Mouse (Mus musculus) G1E-ER4 (cell line): ENCODE measurements around the gene Olfr220. TPM values are rescaled to one million over a fixed set of nuclear protein-coding genes. Genes with fewer than 3 reads are reported as not detected.

Source experiments
- GATA1 ChIP-seq: IDR thresholded peaks from one replicate; pipeline ENCODE4 v1.8.0; 2012; ENCODE audit warnings: low read length, inconsistent platforms
- polyA plus RNA-seq: library from polyadenylated mRNA; stranded (reverse); fragments of >175 nt; gene quantifications from 2 replicates; pipeline ENCODE4 v1.2.3, GENCODE M21; 2012

Gene Olfr220
- polyA plus RNA-seq, result not detected in 2 replicates

GRCm38 (mm10) chr1:174441782-174442181 lies at the start of gene Olfr220:
Gene Olfr220 (plus strand): TSS chr1:174442082.
- TF ChIP-seq GATA1, result no peak

DNA sequence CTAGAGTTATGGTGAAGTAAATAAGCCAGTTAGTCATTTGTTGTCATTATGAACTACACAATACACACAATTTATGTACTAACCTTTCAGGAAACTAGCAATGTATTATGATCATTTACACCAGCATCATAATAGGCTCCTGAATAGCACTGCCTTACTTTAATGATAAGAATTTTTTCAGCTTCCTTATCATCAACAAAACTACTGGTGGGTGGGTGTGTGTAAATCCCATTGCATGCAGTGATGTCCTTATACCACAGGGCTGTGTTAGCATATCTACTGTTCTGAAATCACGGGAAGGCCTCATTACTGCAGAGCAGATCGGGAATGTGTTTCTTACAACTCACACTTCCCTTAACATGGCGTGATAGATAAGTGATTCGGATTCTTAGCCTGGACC lies 18.9 kb upstream of the Olfr220 start:
- TF ChIP-seq GATA1, result no peak

DNA sequence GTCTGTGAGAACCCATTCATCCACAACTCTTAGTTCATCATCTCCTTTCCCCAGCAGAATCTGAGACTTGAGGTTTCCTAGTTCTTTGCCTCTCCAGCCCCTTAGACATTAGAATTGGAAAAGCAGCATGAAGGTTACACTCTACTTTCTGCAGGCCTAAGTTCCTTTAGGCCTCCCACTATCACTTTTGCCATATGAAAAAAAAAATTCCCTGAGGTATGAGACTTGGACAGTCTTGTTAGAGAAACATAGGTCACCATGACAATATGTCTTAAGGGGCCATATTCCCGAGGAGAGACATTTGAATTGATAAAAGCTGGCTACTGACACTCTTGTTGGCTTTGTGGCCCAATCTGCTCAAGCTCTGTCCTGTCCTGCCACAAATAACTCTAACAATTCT lies 18.1 kb upstream of the Olfr220 start, which contains the start of gene Olfr414:
TSS of gene Olfr414 (plus strand) at position 301 of the 400 bp plus-strand sequence.
- TF ChIP-seq GATA1, result no peak

- no peak for TF ChIP-seq GATA1
Measured at GRCm38 (mm10) chr1:174426180-174426986, 15.5 kb upstream of the Olfr220 start.

DNA sequence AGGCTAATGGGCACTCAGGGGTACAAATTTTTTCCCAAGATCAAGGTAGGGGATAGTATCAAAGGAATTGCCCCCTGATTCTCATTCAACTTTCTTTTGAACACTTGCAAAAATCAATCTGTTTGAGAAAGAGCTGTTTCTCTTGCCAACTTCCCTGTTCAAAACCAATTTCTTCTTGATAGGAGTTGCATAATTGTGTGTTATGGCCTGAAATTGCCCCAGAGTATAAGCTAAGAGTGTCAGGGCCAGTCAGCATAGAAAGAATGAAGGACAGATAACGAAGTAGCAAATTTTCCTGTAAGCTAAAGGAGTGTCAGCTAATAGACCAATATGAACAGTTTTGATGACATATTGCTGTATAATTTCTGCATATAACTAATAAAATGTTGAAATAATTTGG lies 14.5 kb upstream of the Olfr220 start:
- no peak for TF ChIP-seq GATA1

DNA sequence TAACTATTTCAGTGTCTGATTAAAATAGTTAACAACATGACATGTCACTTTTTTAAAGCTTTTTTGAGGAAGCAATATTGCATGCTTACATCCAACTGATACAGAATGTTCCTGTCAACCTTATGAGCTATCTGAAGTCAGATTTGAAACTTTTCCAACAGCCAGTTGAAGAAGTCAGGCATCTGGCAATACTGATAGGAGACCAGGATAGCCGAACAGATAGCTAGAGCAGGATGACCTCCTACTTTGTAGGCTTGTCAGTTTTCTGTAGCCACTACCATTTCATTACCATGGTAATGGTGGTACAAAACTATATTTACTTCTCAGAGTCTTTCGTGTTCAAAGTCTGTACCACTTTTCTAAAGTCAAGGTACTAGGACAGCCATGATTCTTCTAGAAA lies 13.5 kb upstream of the Olfr220 start:
- TF ChIP-seq GATA1, result no peak

DNA sequence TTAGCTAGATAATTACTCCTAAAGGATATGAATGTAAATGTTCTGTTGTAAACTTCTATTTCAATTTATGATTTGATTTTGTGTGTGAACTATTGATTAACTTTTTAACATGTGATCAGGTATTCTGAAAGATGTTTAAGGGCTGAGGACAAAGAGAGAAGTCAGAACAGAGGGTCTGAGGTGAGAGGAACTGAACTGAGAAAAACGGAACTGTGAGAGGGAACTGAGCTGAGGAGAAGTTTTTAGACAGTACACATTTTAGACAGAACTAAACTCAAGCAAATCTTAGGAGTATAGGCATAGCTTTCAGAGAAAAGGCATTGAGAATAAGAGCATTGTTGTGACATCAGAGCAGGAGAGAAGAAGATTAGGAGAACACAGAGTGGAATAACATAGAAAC lies 7.8 kb upstream of the Olfr220 start:
- no peak for TF ChIP-seq GATA1

GRCm38 (mm10) chr1:174455100-174455499 lies 13.2 kb downstream of the Olfr220 start:
- TF ChIP-seq GATA1, result no peak

GRCm38 (mm10) chr1:174465385-174465784 lies 23.5 kb downstream of the Olfr220 start:
- TF ChIP-seq GATA1, result no peak

- TF ChIP-seq GATA1, result no peak
Measured at GRCm38 (mm10) chr1:174466240-174466639, 24.4 kb downstream of the Olfr220 start.

DNA sequence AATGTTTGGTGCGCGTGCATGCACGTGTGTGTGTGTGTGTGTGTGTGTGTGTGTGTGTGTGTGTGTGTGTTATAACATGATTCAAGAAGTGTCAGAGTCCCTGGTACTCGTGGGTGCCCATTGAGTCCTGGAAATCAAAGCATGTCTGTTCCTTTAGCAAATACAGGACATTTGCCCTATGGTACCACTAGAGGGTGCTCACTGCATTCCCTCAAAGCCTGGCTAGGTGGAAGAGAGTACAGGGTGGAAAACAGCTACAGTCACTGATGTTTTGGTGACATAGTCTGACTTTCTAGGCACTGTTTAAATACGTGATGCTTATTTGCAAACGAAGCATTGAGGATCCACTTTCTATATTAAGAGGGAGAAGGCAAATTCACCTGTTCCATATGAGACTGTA lies 27.9 kb downstream of the Olfr220 start:
- no peak for TF ChIP-seq GATA1

DNA sequence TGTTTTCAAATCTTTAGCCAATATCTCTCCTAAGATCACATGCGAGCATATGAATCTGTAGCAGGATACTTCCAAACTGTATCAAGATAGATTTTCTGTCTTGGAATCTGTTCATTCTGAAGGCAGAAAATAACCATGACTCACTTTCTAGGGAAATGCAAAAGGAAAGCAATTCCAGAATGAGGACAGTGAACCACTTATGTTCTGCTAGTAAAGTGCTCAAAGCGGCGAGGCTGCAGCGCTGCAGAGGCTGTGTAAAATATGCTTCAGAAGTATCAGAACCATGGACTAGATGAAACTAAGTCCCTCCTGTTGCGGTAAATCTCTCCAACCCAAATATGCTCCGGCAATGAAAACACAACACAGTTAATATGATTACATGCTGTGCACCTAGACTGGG lies 40.7 kb downstream of the Olfr220 start:
- TF ChIP-seq GATA1, result no peak

GRCm38 (mm10) chr1:174500064-174500463 lies 58.2 kb downstream of the Olfr220 start:
- no peak for TF ChIP-seq GATA1

Other genes with a start within 250 kb of the Olfr220 start
- gene Olfr419, start 190.0 kb upstream of the Olfr220 start, polyA plus RNA-seq, result not detected in 2 replicates
- not detected in 2 replicates for gene Mptx1, start 111.6 kb upstream of the Olfr220 start, polyA plus RNA-seq
- not detected in 2 replicates for gene Olfr417, start 77.0 kb upstream of the Olfr220 start, polyA plus RNA-seq
- gene Olfr248, start 51.0 kb upstream of the Olfr220 start, polyA plus RNA-seq, result not detected in 2 replicates
- not detected in 2 replicates for gene Olfr414, start 18.0 kb upstream of the Olfr220 start, polyA plus RNA-seq
- gene Fmn2, start 59.7 kb downstream of the Olfr220 start, polyA plus RNA-seq, result not detected in 2 replicates